In the genomic region with DNA sequence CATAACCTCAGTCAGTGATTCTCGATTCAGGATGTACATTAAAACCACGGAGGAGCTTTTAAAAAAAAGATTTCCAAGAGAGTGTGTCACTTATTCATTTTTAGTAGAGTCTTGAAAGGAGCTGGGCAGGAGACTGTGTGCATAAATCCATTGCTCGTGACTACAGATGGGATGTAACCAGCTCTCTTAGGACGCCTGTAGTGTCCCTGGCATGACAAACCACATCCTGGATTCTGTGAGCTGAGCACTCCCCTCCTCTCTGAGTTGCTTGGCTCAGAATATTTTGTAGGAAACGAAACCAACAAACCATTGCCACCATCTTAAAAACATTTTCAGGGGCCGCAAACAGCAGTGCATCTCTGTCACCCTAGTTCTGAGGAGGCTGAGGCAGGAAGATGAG, we compare ENCODE assay signal across 30 mouse cellular contexts. TPM values are rescaled to one million over a fixed set of nuclear protein-coding genes. Genes with fewer than 3 reads are reported as not detected.
DNase-seq lines count a peak whose midpoint lies in the region; ATAC-seq and TF ChIP-seq lines count a peak whose summit lies in the region.
"Had no signal": no experiment of that assay in that cellular context is flagged by ENCODE, and none has a peak within 500 bp of the region (broad histone marks: within the 10 kb centered on the region; RNA-seq: fewer than 3 reads in every experiment).

No protein-coding gene starts in this region.

- DNase-seq in cerebellum, postnatal 10 days, result peak; percentile 53 to 57
- DNase-seq in layer of hippocampus, adult 2 months (ENCODE audit: low spot score in 2 of 2), result no peak
- no peak for DNase-seq in layer of hippocampus, adult 9-11 months
- peak; percentile 11 for DNase-seq in brain, adult 2 months (ENCODE audit: low read depth, low spot score)
- peak; percentile 7 for DNase-seq in splenic B cell, adult 2 months (ENCODE audit: low read depth, low spot score)
- DNase-seq in right cerebral cortex, adult 2 months (ENCODE audit: low spot score in 2 of 2), result no peak
- DNase-seq in heart, adult 18-20 months, result no peak
- DNase-seq: adrenal gland, adult 2 months; adrenal gland, postnatal 14 days; B cell, adult 2 months; cerebellum, adult 18-20 months; cerebellum, adult 9-11 months; gastrocnemius, adult 2 months; gastrocnemius, postnatal 14 days; heart, adult 2 months; heart, postnatal 14 days; heart, postnatal 4 days had no signal

- H3K27me3 ChIP-seq in splenic B cell, adult 2 months (ENCODE audit: control insufficient read depth, insufficient read depth, low read length, poor library complexity, severe bottlenecking), result no peaks in the 10 kb centered on the region
- H3K27me3 ChIP-seq: embryonic facial prominence, embryonic 13.5 days; forebrain, embryonic 12.5 days; forebrain, embryonic 15.5 days; heart, embryonic 13.5 days had no signal

- H3K36me3 ChIP-seq in splenic B cell, adult 2 months (ENCODE audit: control insufficient read depth, insufficient read depth, low read length, poor library complexity, severe bottlenecking), result no peaks in the 10 kb centered on the region
- H3K36me3 ChIP-seq: embryonic facial prominence, embryonic 10.5 days; embryonic facial prominence, embryonic 13.5 days; forebrain, embryonic 12.5 days; forebrain, embryonic 15.5 days; heart, embryonic 10.5 days; heart, embryonic 13.5 days had no signal

- TF ChIP-seq CTCF in layer of hippocampus, adult 2 months (conservative IDR thresholded peaks at IDR 0.05), result no peak

- no peak overlapping the region for H3K4me3 ChIP-seq in layer of hippocampus, adult 2 months
- H3K4me3 ChIP-seq: embryonic facial prominence, embryonic 10.5 days; embryonic facial prominence, embryonic 13.5 days; erythroblast, embryonic 14.5 days; forebrain, embryonic 12.5 days; forebrain, embryonic 15.5 days; gastrocnemius, adult 2 months; heart, adult 2 months; heart, embryonic 10.5 days; heart, embryonic 13.5 days had no signal

- H3K27ac ChIP-seq in layer of hippocampus, adult 2 months, result peak overlapping the region; percentile 32; the same call in 1 of the 2 replicates
- H3K27ac ChIP-seq: embryonic facial prominence, embryonic 10.5 days; embryonic facial prominence, embryonic 13.5 days; forebrain, embryonic 12.5 days; forebrain, embryonic 15.5 days; gastrocnemius, adult 2 months; heart, adult 2 months; heart, embryonic 10.5 days; heart, embryonic 13.5 days; hindbrain, embryonic 14.5 days; hindbrain, postnatal 0 days had no signal

- ATAC-seq in cerebellum, adult (ENCODE audit: insufficient number of reproducible peaks, low FRiP score, low TSS enrichment), result no peak
- ATAC-seq: forebrain, embryonic 15.5 days; hindbrain, postnatal 0 days; inflammation-experienced regulatory T-cells, adult 6 months; intestine, embryonic 16.5 days had no signal

RNA-seq across cellular contexts. Expression of gene Cfap70, which starts 15.1 kb away (rescaled TPM):
- total RNA-seq in layer of hippocampus, adult 2 months (2021), result 1 to 10 TPM in 1 of 2 experiments, under 1 TPM in 1; 0.51 to 1.4 TPM
- total RNA-seq in heart, adult 18-20 months (2021), result under 1 TPM in 1 of 2 experiments, not detected in 1; 0.69 TPM
- total RNA-seq: heart, adult 2 months; MEL had no signal

RNA-seq across cellular contexts. Expression of gene Anxa7, which starts 43.0 kb away (rescaled TPM):
- 10 to 100 TPM; 69.0 to 69.6 TPM for total RNA-seq in layer of hippocampus, adult 2 months (2021)
- total RNA-seq in heart, adult 18-20 months (2021), result 10 to 100 TPM; 51.3 to 54.3 TPM

RNA-seq across cellular contexts. Expression of gene Mrps16, which starts 43.5 kb away (rescaled TPM):
- 10 to 100 TPM; 35.0 to 35.2 TPM for total RNA-seq in layer of hippocampus, adult 2 months (2021)
- total RNA-seq in heart, adult 18-20 months (2021), result 10 to 100 TPM; 72.8 to 84.4 TPM

RNA-seq across cellular contexts. Expression of gene Dnajc9, which starts 48.3 kb away (rescaled TPM):
- total RNA-seq in layer of hippocampus, adult 2 months (2021), result 10 to 100 TPM; 23.8 to 29.6 TPM
- total RNA-seq in heart, adult 18-20 months (2021), result 10 to 100 TPM; 11.1 to 11.6 TPM

RNA-seq across cellular contexts. Expression of gene Mss51, which starts 59.7 kb away (rescaled TPM):
- 1 to 10 TPM; 1.0 to 1.3 TPM for total RNA-seq in layer of hippocampus, adult 2 months (2021)
- under 1 TPM; 0.36 to 0.42 TPM for total RNA-seq in heart, adult 18-20 months (2021)

Comparison
In these comparisons a context has a peak if more than half of its experiments do, and no peak if none do; other contexts are left out.
1. DNase-seq: peak in cerebellum, postnatal 10 days (2 of 2), brain, adult 2 months (single experiment) and splenic B cell, adult 2 months (single experiment); none in layer of hippocampus, adult 2 months (0 of 2), layer of hippocampus, adult 9-11 months (single experiment), right cerebral cortex, adult 2 months (0 of 2) and heart, adult 18-20 months (0 of 2).